Mouse (Mus musculus): ENCODE measurements around the gene Itm2c.

The Itm2c gene

DNA sequence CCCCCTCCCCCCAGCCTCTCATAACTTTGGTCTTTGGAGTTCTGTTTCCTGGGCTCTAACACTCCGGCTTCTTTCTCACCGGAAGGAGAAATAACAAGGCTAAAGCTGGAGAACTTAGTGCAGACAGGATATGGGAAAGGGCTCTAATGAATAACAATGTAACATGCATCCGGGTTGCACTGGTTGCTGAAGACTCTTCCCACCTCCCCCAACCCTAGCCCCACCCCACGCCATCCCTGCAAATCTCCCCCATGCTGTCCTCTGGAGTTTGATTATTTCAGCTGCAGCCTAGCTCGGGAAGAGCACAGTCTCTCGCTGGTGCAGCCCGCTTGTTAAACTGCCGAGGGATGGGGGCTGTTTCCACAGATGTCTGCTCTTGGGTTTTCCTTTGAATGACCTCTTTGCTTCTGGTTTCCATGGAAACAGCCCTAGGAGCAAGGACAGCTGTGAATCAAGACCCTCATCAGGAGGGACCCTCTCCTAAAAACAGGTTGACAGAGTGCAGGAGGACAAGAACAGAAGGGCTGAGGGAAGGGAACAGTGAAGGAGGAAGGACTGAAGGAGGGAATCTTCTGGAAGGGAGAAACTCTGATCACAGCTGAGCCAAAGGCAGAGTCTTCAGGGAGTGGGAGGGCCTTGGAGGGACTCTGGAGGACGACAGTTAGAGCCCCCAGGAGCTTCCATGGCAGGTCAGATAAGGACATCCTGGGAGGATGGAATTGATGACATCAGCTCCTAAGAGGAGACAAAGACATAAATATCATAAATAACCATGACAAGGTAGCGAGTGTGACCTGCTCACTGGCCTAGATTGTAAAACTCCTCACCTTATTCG, 39.8 kb downstream of the Itm2c start:
- peak; percentile 73 for DNase-seq (ENCODE audit: extremely low spot score)

DNA sequence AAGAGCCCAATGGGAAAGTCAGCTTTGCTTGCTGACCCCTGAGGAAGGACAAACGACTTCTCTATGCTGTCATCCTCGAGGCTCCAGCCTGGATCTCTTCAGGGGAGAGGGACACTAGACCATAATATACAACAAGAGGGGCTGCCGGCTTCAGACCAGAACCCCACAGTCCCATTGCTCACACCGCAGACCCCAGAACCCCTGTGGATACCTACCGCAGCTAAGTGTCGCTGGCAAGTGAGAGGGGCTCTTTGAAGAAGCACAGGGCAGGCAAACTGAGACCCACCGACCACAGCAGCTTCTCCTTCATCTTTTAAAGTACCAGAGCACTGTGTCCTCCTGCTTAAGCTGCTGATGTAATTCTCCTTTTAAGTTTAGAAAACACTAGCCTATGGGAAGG, 40.5 kb downstream of the Itm2c start:
- DNase-seq (ENCODE audit: extremely low spot score): peak; percentile 22

DNA sequence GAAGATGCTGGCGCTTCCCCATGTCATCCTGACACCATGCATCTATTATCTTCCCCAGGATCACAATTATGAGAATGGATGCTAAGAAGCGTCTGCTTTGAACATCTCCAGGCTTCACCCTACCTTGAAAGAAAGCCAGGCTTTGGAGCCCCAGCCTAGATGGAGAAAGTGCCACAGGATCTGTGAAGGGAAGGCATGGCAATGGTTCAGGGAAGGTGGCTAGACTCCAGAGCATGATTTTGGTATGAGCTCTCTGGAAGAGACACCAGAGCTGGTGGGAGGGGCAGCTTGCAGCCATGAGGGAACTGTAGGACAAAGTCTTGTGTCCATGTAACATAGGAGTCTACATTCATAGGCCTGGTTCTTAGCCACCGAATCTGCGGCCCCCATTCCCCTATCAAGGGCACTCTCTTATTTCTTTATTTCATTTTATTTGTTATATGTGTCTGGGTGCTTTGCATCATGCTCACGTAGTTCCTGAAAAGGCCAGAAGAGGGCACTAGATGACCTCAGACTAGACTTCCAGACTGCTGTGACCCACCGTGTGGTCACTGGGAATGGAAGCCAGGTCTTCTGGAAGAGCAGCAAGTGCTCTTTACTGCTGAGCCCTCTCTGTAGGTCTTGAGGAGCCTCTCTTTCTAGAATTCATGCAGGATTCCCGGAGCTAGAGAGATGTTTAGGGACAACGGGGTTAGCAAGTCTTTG, 41.2 kb downstream of the Itm2c start:
- peak; percentile 54 for DNase-seq (ENCODE audit: extremely low spot score)

GRCm38 (mm10) chr1:85936265-85936664, 42.2 kb downstream of the Itm2c start:
- no peak for DNase-seq (ENCODE audit: extremely low spot score)

DNA sequence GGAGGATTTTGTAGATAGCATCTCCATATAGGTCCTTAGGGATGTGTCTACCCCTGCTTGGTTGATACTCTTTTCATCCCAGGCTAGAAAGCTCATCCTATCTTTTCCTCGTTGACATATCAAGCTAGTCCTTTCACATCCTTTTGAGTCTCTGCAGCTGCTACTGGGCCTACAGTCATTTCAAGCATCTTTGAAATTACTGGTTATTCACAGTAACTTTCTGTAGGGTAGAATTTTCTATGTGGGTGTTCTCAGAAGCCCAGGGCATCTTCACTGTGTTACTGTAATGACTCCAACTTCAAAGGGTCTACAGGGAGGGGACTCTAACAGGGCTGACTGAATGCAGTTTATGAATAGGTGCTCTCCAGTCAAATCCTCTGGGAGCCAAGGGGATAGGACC, 43.2 kb downstream of the Itm2c start:
- no peak for DNase-seq (ENCODE audit: extremely low spot score)

- DNase-seq (ENCODE audit: extremely low spot score): no peak
Measured at GRCm38 (mm10) chr1:85942318-85942717, 48.2 kb downstream of the Itm2c start.

- DNase-seq (ENCODE audit: extremely low spot score): no peak
Measured at GRCm38 (mm10) chr1:85949085-85949684, 55.1 kb downstream of the Itm2c start.

- no peak for DNase-seq (ENCODE audit: extremely low spot score)
Measured at GRCm38 (mm10) chr1:85955150-85955549, 61.1 kb downstream of the Itm2c start.

- DNase-seq (ENCODE audit: extremely low spot score): no peak
Measured at GRCm38 (mm10) chr1:85957290-85957689, 63.2 kb downstream of the Itm2c start.

DNA sequence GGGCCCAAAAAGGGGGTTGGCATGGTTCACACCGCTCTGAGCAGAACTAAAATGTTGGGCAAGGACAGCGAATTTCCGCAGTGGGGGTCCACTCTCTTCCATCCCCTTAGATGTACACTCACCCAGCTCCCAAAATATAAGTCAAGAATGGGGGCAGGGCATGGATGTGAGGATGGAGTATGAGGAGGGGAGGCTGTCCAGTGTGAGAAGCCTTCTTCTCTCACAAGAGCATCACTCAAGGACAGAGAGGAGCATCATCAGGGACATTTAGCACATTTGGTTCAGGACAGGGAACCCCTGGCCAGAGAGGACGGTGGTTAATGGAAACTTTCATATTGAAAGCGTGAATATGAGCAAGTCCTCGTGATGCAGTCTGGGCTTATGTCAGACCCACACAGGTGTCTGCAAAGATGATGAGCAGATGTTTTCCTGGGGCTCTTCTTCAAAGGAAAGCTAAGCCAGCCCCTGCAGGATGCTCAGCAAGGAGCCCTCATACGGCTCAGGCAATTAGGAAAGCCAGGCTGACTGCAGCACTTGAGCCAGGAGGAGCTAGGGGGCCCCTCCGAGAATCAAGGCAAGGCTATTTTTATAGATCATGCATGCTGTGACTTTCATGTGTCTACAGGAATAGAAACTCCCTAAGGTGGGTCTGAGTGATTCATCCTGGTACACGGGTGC, 64.0 kb downstream of the Itm2c start:
- no peak for DNase-seq (ENCODE audit: extremely low spot score)
